Mouse (Mus musculus) CD4-positive, CD25-positive, alpha-beta regulatory T cell, adult 2 months (primary cell): Measurements from ENCODE around the gene Nova2.

ENCODE experiments used
- DNase-seq: peaks from one replicate; pipeline ENCODE4 v3.0.0-alpha.2; 2012; ENCODE audit warnings: low read depth, low spot score

The Nova2 gene

DNA sequence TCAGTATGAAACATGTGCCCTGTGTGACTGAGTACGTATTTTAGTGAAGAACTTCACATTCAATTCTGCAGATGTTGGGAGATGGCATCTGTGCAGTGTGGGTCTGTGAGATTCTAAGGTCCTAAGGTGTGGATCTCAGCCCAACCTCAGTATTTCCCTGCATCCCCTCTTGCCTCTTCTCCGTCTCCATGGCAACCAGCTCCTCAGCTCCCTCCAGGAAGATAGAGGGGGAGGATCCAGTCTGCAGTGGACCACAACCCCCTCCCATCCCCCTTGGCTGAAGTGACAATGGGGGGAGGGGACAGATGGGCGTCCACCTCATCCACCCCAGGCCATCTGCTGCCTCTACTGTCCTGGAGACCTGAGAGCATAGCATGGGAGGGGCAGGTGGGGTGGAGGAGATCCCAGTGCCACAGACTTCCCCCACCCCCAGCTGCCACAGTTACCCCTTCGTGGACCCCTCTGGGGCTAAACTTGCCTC, 1.9 kb upstream of the Nova2 start:
- no peak for DNase-seq

DNA sequence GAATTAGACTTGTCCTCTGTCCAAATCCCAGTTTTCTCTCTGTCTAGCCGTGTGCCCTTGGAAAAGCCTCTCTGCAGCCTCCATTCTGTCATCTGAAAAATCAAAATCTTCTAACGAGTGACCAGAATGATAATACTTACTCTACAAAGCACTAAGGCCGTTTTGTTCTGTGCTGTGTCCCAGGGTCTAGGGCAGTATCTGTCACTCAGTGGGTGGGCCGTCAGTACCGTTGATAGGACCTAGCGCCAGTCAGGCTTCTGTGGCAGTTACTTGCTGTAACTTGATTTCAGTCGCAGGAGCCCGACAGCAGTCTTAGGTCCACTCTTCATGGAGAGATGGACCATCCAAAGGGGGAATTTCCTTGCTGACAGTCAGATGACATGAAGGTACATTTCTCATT, 1.4 kb upstream of the Nova2 start:
- DNase-seq = no peak

DNA sequence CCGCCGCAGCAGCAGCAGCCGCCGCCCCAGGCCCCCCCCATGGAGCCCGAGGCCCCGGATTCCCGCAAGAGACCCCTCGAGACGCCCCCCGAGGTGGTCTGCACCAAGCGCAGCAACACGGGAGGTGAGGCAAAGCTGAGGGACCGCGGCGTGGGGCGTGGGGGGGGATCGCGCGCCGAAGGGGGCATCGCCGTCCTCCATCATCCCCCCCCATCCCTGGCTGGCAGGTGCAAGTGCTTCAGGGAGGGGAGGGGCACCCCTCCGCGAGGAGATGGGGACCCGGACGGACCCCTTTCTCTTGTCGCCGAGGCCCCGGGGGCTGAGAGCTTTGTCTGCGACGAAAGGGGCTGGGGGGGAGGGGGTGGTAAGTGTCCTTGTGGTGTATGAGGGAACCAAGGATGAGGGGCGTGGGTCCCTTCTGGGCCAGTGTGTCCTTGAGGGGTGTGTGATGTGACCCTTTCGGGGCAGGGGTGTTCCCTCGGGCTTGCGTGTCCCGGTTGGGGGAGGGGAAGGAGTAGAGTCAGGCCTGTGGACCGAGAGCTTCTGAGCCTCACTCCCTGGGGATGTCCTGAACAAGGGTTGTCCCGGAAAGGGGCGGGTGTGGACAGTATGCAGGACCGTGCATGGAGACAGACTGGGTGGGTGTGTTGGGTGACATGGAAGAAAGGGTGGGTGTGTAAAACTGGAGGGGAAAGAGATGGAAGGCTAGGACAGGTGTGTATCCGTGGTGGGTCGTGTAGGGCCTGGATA, 528 bp downstream of the Nova2 start:
- peak; percentile 37 for DNase-seq

DNA sequence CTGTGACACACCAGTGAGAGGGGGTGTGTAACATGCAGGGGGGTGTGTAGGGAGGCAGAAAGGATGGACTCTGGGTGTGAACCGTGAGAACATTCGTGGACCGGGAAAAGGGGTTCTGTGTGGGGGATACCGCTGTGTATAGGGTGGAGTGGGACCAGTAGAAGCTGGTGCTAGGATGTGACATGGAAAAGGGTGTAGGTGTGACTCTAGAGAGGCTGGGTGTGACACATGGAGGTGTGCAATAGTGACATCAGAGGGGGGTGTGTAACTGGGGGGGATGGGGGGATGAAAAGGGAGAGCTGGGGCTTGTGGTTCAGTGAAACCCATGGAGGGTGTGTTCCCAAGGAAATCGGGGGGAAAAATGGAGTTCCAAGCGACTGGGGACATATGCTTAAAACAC, 1.2 kb downstream of the Nova2 start:
- DNase-seq = no peak

DNA sequence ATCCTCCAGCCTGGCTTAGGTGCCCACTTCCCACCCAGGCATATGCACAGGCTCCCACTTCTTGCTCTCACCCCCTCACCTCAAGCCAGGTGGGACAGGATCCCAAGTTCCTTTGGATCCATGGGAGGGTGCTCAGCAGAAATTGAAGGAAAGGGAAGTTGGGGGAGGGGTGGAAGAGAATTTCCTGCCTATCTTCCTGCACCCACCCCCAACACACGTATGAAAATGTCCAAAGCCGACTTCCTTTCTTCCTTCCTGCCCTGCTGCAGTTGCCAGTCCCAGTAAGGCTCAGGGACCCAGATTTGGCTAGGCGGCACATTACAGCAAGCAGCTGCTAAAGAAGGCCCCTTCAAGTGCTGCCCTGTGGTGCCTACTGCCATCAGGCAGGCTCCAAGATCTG, 2.1 kb downstream of the Nova2 start:
- no peak for DNase-seq

DNA sequence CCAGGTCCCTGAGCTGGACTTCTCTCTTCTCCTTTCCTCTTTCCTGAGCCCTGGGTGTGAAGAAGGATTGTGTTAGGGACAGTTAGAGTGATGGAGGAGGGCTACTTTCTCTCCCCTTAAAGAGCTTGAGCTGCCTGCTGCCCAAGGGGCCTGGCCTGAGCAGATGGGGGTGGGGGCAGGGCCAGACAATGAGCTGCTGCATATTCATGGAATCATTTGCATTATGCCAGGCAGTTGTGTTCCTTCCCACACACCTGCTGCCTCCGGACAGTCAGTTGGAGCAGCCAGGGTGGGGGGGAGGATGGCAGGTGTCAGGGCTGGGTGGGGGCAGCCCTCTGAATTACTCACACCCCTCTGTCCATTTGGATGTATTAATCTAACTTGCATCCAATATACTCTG, 16.7 kb downstream of the Nova2 start:
- DNase-seq = no peak

DNA sequence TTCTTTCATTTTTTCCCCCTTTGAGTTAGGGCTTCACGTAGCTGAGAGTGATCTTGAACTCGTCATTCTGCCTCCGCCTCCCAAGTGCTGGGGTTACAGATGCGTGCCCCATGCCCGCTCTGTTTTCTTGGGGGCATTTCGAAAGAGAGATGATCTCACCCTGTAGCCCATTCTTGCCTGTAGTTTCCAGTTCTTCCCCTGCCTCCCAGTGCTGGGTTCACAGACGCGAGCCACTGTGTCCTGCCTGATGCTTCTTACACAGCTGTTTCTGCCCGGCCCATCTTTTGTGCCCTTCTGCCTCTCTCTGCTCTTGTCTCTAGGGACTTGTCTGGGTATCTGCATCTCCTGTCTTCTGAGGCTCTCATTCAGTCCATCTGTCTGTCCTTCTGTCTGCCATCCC, 17.1 kb downstream of the Nova2 start:
- no peak for DNase-seq

DNA sequence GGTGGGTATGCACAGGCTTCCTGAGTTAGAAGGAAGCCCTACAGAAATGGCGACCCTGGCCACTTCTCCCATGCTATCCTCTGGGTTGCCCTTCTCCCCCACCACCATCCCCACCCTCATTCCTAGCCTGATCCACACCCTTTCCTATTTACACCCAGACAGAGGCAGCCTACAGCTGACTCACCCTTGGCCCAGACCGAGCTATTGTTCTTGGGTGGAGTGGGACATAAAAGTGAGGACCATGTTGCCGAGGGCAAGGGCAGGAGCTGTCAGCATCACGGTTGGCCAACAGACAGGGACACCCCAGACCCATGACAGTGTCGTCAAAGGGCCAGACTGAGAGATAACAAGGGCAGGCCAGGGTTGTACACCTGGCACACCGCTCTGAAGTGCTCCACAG, 22.5 kb downstream of the Nova2 start:
- no peak for DNase-seq

DNA sequence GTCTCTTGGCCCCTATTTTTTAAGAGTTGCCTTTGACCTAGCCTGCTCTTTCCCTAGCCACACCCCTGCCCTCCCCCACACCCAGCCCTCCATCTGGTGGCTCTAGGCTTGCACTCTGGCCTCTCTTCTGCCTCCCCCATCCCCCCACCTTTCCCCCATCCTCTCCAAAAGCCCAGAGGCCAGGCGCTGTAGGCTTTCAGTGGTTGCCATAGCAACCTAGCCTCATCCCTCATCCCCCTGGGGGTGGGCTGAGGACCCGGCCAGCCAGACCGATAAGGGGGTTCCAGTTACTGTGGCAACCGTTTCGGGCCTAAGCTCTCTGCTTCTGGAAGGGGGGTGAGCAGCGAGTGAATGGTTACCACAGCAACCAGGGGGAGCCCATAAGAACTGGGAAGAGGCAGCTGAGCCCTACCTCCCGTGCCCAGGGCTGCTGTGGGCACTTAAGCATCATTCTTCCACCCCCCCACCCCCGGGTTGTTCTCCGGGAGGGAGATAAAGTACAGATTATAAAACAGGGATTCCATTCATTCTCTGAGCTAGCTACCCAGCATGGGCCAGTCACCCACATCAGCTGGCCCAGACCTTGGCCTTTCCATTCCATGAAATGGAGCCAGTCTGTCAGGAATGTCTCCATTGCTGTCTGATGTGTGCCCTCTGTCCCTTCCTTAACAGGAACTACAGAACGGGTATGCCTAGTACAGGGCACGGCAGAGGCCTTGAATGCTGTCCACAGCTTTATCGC, 24.3 kb downstream of the Nova2 start:
- DNase-seq = no peak

DNA sequence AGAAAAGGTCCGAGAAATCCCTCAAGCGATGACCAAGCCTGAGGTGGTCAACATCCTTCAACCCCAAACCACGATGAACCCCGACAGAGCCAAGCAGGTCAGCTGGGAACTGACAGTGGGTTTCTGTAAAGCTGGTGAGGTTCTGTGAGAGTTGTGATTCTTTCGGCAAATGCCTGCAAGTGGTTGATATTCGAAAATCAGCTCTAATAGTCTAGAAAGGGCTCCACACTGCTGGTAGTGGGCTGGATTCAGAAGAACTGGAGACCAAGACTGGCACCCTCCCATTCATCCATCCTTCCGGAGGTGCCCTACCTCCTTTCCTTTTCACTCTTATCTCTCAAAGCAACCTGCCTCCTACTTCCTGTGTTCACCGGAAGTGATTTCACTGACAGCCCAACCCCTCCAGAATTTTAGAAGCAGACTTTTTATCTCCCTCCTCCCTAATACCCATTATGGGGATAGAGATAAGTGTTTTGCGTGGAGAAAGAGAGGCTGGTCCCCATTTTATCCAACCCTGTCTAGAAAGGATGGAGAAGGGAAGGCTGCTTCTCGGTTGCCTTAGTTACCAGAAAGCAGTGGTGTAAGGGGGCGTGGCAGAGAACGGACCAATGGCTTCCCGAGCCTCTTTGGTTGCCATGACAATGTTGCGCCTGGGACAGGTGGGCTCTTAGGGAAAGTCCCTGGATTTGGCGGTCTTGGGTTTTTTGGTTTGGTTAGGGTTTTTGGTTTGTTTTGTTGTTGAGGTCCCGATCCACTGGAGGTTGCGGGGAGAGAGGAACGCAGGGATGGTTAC, 25.0 kb downstream of the Nova2 start:
- DNase-seq = no peak

DNA sequence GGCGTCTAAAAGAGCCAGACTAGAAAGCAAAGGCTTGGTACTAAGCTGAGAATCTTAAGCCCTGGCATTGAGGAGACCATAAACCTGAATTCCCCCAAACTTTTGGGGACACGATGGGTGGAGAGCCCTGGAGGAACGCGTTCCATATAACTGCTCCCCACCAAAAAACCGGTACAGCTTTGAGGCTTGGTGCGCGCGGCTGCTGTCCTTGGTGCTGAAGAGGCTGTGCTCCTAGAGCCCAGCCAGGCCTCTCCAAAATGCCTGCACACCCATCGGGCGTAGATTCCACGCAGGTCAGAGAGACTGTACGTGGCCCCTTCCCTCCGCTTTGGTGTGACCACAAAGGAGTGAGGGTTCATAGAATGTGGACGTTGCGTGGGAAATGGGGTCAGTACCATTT, 25.7 kb downstream of the Nova2 start:
- DNase-seq = peak; percentile 62

DNA sequence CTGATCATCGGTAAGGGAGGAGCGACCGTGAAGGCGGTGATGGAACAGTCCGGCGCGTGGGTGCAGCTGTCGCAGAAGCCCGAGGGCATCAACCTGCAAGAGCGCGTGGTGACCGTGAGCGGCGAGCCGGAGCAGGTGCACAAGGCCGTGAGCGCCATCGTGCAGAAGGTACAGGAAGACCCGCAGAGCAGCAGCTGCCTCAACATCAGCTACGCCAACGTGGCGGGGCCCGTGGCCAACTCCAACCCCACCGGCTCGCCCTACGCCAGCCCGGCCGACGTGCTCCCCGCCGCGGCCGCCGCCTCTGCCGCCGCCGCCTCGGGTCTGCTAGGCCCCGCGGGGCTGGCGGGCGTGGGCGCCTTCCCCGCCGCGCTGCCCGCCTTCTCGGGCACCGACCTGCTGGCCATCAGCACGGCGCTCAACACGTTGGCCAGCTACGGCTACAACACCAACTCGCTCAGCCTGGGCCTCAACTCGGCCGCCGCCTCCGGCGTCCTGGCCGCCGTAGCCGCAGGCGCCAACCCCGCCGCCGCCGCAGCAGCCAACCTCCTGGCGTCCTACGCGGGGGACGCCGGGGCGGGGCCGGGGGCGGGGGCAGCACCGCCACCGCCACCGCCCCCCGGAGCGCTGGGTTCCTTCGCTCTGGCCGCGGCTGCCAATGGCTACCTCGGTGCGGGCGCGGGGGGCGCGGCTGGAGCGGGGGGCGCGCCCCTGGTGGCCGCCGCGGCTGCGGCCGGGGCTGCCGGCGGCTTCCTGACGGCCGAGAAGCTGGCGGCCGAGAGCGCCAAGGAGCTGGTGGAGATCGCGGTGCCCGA, 32.1 kb downstream of the Nova2 start:
- DNase-seq = peak; percentile 54

DNA sequence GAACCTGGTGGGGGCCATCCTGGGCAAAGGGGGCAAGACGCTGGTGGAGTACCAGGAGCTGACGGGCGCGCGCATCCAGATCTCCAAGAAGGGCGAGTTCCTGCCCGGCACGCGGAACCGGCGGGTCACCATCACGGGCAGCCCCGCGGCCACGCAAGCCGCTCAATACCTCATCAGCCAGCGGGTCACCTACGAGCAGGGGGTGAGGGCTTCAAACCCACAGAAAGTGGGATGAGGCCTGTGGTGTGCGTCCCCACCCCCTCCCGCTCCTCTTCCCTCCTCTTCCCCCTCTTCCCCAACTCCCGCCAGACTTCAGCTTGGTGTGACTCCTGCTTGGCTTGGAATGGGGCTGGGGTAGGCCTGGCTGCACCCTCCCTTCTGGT, 32.7 kb downstream of the Nova2 start:
- no peak for DNase-seq

DNA sequence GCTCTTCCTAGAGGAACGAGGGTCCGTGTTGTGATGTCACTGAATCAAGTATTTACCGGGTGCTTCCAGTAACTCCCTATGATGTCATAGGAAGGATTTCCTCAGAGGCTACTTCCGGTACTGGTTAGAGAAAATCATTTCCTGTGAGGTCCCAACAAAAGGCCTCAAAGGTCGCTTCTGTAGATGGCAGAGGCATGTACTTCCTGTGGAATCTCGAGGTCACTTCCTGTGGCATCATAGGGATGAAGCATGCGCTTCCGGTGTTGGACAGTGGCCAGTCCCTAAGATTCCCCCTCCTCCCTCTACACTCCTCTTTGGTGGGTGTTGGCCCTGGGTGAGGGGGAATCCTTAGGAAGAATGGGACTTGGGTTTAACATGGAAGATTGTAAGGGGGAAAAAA, 33.8 kb downstream of the Nova2 start:
- DNase-seq = no peak

DNA sequence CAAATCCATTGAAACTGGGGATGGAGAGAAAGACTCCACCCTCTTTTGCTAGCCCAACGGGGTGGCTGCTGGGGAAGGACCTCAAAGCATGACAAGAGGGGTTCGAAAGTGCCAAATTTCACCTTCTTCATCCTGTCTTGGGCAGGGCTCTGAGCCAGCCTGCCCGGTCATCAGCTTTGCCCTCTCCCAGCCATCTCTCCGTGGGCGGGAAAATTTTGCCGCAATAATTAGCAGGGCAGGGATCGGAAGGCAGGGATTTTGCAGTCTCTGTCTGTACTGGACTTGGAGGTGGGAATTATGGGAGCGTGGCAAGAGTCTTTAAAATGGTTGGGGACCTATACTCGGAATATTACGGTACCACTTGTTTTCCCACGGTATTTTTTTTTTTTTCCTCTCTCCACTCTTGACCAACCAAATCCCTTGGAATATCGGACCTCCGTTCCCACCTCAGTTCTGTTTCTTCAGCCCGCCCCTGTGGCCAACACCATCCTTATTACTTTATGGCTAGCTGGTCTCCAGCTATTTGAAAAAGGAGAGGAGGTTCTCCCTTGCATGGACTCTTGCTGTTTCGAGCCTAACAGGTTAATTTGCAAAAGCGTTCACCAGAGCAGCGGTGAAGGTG, 36.6 kb downstream of the Nova2 start:
- DNase-seq = no peak

DNA sequence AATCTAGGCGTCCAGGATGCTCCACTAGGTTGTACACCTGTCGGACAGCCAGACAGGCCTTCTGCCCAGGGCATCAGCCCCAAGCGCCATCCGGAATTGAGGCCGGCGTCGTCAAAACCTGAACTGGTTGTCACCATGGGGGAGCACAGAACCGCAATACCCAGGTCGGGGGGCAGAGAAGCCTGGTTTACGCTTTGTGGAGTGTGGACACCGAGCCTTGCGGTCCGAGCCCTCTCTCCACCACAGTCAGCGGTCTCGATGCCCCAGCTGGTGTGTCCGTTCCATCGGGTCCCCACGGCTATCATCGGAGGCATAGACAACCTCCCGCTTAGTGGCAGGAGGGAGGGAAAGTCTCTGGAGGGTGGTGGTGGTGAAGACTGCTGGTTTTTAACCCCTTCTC, 37.1 kb downstream of the Nova2 start:
- no peak for DNase-seq

DNA sequence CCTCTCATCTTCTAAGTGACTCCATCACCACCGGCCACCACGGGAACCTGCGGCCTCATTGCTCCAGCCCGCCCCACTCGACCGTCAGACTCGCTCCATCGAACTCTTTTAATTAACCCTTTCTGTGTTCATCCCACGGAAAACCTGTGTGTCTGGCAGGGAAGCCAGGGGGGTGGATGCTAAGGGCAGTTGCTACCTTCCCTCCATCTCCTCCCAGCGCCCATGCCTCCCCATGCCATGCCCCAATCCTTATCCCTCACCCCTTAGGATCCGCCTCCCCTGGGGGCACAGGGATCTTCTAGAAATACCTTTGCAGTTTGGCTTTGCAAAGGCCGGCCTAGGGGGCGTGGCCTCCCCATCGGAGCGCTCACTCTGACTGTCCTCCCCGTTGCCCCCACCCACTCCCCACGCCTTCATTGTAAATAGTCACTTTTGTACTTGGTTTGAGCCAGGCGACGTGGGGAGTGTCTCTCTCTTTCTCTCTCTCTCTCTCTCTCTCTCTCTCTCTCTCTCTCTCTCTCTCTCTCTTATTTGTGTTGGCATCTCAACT, 37.7 kb downstream of the Nova2 start:
- no peak for DNase-seq

DNA sequence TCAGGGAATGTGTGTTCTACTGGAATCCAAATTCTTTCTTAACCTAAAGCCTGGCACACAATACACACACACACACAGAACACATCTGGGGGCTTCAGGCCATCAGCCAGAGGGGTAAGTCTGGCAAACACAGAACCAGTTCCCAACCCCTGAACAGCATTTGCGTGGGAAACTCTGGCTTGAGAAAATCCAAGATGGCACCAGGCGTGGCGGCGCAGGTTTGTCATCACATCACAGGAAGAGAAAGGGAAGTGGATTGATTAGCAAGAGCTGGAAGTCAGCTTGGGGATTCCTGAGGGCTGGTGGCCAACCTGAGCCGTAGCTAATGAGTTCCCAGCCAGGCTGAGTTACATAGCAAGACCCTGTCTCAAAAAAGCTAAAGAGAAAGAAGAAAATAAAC, 39.6 kb downstream of the Nova2 start:
- DNase-seq = no peak

DNA sequence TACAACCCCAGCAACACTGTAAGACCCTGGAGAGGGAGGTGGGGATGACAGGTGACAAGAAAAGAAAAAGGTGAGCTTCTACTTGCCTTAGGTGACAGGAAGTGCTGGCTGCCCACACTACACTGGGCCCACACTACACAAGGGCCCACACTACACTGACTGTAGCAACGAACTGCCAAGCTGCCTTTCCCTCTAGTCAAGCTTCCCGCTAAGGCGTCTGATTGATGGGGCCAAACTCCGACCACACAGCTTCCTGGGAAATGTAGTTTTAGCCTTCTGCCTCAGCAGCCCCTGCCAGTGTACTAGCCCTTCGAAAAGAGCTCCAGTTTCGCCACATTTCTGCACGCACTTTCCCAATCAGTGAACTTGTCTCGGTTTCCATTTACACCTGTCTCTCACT, 41.9 kb downstream of the Nova2 start:
- no peak for DNase-seq

DNA sequence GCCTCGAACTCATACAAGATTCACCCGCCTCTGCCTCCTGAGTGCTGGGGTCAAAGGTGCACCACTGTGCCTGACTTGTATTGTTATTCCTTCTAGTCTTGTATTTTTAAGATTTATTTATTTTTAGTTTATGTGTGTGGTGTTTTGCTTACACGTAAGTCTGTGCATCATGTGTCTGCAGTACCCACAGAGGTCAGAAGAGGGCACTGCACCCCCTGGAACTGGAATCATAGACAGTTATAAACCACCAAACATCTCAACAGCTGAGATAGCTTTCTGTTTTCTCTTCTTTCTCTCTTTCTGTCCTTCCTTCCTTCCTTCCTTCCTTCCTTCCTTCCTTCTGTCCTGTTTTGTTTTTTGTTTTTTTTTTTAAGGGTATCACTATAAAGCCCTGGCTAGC, 45.3 kb downstream of the Nova2 start:
- DNase-seq = peak; percentile 34

DNA sequence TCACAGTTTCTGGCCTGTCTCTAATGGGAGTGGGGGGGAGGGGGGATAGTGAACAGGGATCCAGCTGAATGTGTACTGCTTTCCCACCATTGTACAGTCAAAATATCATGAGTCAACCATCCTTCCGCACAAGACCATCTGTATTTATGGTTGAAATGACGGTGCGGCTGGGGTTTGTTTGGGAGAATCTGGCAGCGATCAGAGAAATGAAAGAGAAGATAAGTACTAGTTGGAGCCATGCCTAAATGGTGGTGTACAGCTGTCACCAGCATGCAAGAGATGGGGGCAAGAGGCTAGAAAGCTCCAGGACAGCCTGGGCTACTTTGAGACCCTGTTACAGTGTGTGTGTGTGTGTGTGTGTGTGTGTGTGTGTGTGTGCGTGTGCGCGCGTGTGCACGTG, 52.7 kb downstream of the Nova2 start:
- DNase-seq = no peak
